Mouse (Mus musculus): ENCODE data around the gene Sclt1.

The Sclt1 gene

GRCm38 (mm10) chr3:41586330-41586729 is 156.0 kb downstream of the Sclt1 start:
- DNase-seq (ENCODE audit: low spot score), result no peak

DNA sequence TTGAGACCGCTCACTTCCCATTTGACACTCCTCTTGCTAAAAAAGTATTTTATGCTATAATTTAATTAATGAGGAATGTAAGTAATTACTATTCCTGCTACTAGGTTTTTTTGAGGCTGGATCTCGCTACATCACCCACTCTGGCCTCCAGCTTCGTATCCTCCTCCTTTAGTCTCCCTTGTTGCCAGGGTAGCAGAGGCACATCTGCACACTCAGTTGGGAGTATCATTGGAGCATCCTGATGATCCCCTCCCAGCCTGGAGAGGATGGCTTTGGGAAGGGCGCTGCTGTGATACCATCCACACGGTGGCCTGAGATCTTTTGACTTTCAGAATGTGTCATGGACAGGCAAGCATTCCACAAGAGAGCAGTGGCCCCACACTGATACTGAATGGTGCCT is 156.8 kb downstream of the Sclt1 start:
- no peak for DNase-seq (ENCODE audit: low spot score)

DNA sequence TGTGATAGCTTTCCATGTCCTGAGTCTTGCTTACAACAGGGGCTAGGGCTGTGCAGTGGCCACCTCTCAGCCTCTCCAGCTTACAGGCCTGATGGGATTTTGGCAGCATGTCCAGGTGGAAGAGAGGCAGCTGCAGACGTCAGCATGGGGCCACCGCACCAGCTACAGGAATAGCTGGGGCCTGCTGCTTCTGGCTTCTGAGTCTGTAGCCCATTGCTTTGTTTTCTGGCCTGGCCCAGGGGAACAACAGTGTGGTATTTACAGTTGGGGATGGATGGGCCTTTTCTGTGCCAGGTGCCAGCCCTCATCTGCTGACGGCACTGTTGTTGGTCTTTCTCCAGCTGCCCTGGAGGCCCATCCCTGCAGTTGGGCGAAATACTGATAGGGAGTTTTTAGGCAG is 158.7 kb downstream of the Sclt1 start:
- DNase-seq (ENCODE audit: low spot score), result peak; percentile 74

GRCm38 (mm10) chr3:41583092-41583491 is 159.2 kb downstream of the Sclt1 start:
- DNase-seq (ENCODE audit: low spot score), result no peak

DNA sequence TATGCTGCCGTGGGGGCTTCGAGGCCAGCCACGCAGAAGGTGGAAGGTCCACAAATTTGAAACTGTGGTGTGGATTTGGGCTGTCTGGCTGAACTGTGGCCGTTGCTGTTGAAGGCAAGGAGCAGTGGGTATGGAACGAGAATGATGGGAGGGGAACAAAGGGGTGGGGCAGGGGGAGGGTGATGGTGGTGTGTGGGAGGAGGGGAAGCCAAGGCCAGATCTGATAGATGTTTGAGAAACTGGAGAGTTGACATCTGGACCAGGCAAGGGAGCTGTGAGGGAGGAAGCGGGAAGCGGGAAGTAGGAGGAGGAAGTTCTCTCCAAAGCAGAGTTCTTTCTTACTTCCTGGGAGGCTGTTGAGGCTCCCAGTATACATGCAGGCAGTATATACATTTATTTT is 160.1 kb downstream of the Sclt1 start:
- no peak for DNase-seq (ENCODE audit: low spot score)

- DNase-seq (ENCODE audit: low spot score), result no peak
Observed at GRCm38 (mm10) chr3:41581436-41581835, 160.9 kb downstream of the Sclt1 start.

DNA sequence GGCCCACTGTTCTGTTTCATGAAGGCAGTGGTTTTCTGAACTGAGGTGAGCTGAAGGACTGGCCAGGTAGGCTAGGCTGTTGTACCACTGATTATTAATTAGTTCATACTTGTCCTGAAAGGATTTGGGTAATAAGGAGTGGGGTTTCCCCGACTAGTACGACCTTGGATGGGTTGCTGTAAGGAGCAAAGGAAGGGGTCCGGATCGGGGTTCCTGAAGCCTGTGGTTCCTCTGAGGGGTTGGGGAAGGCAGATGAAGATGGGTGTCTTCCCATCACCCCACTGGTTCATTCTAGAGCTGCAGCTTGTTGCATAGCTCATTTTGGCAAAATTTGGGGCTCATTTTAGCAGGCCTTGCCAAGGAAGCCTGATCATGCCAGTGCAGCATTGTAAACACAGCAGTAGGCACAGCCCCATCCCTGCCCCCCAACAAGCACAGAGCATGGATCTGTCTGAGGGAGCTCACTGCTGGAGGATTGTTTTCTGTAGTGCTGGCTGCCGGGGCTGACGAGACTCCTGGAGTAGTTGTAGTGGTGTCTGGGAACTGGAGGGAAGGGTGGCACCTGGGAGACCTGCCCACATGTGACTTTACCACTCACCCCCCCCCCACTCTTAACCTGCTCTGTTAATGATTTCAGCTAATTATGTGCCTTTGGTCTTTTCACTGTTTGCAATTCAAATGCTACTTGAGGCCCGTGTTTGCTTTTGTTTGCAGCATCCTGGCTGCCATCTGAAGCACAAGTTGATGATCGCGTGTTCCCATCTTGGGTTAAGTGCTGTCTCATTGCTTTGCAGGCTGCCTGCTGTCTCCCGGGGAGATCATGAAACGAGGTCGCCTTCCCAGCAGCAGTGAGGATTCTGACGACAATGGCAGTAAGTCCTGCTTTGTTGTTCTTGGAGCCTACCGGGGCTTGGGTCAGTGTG is 161.7 kb downstream of the Sclt1 start:
- DNase-seq (ENCODE audit: low spot score), result no peak

- no peak for DNase-seq (ENCODE audit: low spot score)
Observed at GRCm38 (mm10) chr3:41579873-41580272, 162.4 kb downstream of the Sclt1 start.

- DNase-seq (ENCODE audit: low spot score), result no peak
Observed at GRCm38 (mm10) chr3:41577240-41577639, 165.1 kb downstream of the Sclt1 start.

Data from MN1 (cell line).